Mouse (Mus musculus): ENCODE data around the gene Grm5. TPM values are rescaled to one million over a fixed set of nuclear protein-coding genes. Genes with fewer than 3 reads are reported as not detected.
A peak's percentile ranks its signal among the peaks of the same experiment; 100 is the strongest.

Grm5 gene
- total RNA-seq (2021), result not detected
- long read RNA-seq, experiment 1, result 0 reads
- long read RNA-seq, experiment 2, result 0 reads

- no peak for DNase-seq (ENCODE audit: low spot score)
These were observed at the start of gene Grm5 for GRCm38 (mm10) chr7:87583868-87584267. Grm5 (plus strand) TSS chr7:87584168.

DNA sequence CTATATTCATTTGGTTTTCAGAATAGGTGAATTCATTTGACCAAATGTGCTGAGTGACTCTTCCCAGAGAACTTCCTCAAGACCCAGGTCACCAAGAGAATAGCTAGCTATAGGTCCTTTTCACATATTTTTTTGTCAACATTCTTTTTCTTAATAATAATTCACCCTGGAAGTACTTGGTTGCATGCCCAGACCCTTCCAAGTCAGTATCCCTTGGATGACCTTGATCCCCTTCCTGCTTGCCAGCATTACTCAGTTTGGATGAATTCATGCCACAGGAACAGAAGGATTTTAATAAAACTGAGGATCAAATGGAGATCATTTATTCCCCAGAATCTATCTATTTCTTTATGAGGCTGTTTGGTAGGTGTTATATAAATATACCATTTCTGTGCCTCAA, 44.9 kb upstream of the Grm5 start:
- peak; percentile 5 for DNase-seq (ENCODE audit: low spot score)

DNA sequence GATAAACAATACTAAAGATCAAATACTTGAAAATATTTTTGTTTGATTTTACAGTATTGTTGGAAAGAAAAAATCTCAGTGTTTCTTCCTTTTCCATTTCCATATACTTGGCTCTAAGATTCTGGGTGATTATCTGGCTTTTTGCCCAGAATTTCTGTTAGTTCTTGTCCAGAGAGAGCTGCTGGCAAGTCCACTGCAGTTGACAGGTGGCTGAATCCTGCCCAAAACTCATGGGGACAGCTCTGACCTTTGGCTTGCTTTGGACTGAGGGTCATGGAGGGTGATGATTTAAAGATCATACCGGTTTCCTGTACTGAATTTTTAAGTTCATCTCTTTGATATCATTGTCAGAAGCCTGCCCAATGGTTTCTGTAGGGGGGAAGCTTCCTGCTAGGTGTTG, 18.7 kb upstream of the Grm5 start:
- DNase-seq (ENCODE audit: low spot score), result no peak

- DNase-seq (ENCODE audit: low spot score), result no peak
These were observed 17.5 kb upstream of the Grm5 start for GRCm38 (mm10) chr7:87566476-87566875.

GRCm38 (mm10) chr7:87584281-87584701, 323 bp downstream of the Grm5 start:
- no peak for DNase-seq (ENCODE audit: low spot score)

GRCm38 (mm10) chr7:87586271-87586937, 2.4 kb downstream of the Grm5 start:
- no peak for DNase-seq (ENCODE audit: low spot score)

- DNase-seq (ENCODE audit: low spot score), result no peak
These were observed 4.0 kb downstream of the Grm5 start for GRCm38 (mm10) chr7:87587976-87588375.

GRCm38 (mm10) chr7:87626251-87626650, 42.3 kb downstream of the Grm5 start:
- DNase-seq (ENCODE audit: low spot score), result no peak

GRCm38 (mm10) chr7:87635530-87635929, 51.6 kb downstream of the Grm5 start:
- DNase-seq (ENCODE audit: low spot score), result no peak

DNA sequence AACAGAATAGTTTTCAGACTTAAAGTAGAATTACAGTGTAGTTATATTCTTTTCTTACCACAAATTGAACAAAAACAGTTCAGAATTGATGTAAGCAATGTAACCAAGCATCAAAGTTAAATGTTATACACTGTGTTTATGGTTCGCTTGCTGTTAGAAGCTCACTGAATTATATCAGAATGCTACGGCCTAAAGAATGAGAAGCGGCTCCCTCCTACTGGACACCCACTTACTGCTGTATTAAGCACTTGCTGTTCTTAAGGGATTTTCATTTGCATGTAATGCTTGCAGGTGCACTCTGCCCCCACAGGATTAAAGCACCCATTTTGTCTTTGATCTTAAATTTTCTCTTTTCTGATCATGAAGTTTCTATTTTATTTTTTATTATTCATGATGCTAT, 66.6 kb downstream of the Grm5 start:
- no peak for DNase-seq (ENCODE audit: low spot score)

DNA sequence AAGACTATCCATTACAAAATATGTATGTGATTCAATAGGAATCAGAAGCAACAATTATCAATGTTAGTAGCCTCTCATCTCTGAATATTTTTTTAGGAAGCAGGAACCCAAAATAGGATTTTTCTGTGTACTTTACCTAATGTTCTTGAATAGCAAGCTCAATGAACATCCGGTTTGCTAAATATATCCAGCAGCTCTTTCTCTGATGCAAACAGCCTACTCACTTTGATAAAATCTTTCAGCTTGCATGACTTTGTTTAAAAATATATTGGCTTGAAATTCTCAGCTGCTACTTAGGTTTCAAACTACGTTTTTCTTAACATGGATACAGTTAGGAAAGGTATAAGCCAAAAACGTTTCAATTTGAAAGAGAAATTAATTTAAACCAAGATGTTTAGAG, 77.8 kb downstream of the Grm5 start:
- no peak for DNase-seq (ENCODE audit: low spot score)

DNA sequence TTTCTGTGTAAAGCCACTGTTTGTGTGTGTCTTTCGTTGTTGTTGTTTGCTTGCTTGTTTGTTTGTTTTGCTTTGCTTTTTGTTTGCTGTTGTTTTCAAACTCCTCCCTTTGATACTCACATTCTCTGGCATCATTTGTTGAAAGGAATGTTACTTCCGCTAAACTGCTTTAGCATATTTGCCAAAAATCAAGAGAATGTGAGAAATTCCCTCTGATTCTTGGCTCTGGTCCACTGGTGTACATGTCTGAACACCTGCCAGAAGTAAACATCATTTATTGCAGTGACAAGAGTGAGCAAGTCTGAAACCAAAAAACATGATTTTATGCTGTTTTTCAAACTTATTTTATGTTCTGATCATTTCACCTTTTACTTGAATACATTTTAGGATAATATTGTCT, 80.1 kb downstream of the Grm5 start:
- no peak for DNase-seq (ENCODE audit: low spot score)

GRCm38 (mm10) chr7:87716393-87716792, 132.4 kb downstream of the Grm5 start:
- no peak for DNase-seq (ENCODE audit: low spot score)

DNA sequence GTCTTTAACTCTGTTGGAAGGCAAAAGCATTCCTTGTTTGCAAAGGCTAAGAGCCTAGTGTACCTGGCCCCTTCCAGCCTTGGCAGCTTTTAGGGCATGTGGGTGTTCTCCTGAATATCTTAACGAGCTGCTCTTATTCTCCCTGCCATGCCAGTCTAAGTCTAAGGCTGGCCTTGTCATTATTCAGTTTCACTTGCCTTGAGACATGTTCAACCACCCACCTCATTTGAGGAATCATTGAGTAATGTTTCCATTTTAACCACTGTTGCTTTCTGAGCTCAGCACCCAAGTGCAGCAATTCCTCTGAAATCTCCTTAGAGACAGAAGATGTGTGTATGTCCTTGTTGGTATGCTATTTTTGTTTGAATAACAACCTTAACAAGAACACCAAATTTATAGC, 134.7 kb downstream of the Grm5 start:
- no peak for DNase-seq (ENCODE audit: low spot score)

- DNase-seq (ENCODE audit: low spot score), result no peak
These were observed 150.5 kb downstream of the Grm5 start for GRCm38 (mm10) chr7:87734511-87734910.

- no peak for DNase-seq (ENCODE audit: low spot score)
These were observed 178.0 kb downstream of the Grm5 start for GRCm38 (mm10) chr7:87761945-87762344.

- DNase-seq (ENCODE audit: low spot score), result no peak
These were observed 178.4 kb downstream of the Grm5 start for GRCm38 (mm10) chr7:87762376-87762775.

GRCm38 (mm10) chr7:87787560-87787959, 203.6 kb downstream of the Grm5 start:
- no peak for DNase-seq (ENCODE audit: low spot score)

DNA sequence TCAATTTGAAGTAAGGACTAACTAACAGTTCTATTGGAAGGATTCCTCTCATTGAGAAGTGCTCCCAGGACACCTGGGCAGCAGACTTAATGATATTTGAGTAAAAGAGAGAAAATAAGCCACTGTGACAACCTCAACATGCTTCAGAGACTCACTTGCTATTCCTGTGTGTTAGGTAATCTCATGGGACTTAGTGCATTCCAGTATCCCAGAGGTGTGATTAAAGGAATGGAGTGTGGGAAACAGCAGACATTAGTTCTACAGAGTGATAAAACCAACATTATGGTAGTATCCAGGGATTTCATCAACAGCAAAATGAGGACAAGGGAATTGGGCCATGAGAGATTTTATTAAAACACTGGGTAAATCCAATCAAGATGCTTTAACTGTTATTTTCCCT, 205.0 kb downstream of the Grm5 start:
- DNase-seq (ENCODE audit: low spot score), result no peak

GRCm38 (mm10) chr7:87793896-87794295, 209.9 kb downstream of the Grm5 start:
- no peak for DNase-seq (ENCODE audit: low spot score)

GRCm38 (mm10) chr7:87824898-87825297, 240.9 kb downstream of the Grm5 start:
- no peak for DNase-seq (ENCODE audit: low spot score)

- no peak for DNase-seq (ENCODE audit: low spot score)
These were observed 250.7 kb downstream of the Grm5 start for GRCm38 (mm10) chr7:87834669-87835068.

DNA sequence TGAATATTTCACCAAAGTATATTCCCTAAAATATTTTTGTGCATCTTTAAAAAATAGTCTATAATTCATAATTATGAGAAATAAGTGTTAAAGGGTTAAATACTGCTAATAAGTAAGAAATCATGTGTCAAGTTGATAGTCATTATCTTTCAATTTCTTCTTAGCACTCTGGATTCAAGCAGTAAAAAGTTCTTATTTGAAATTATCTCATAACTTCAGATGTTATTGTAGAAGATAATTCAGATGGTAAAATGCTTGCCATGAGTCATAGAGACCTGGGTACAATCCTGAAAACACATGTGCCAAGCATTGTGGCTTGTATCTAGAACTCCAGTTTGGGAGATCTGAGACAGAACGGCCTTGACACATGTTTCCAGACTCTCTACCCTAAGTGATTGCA, 254.6 kb downstream of the Grm5 start:
- no peak for DNase-seq (ENCODE audit: low spot score)

DNA sequence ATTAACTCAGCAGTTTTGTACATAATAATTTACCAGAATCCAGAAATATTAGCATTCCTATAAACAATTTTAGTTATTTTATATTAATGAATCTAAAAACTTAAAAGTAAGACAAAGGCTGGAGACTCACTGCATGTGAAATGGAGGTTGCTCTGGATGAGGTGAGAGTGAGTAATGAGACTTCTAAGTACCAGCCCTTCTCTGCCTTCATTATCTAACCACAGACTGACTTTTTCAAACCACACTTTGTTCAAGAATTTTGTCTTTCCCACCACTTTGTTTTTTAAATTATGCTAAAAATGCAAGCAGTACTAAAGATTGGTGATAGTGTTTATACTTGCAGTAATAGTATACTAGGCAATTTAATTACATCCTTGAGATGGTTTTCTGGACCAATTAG, 259.5 kb downstream of the Grm5 start:
- DNase-seq (ENCODE audit: low spot score), result no peak
